Mouse (Mus musculus): ENCODE results near the gene Btf3l4. TPM values are rescaled to one million over a fixed set of nuclear protein-coding genes. Genes with fewer than 3 reads are reported as not detected.

The Btf3l4 gene
- polyA plus RNA-seq, 1 experiment: 0.61 TPM

GRCm38 (mm10) chr4:108845824-108846569 lies 12.6 kb upstream of the Btf3l4 start:
- no peak for TF ChIP-seq GATA1 (IDR thresholded peaks at IDR 0.05; ENCODE audit: low read length)
- Histone ChIP-seq H3K4me1 (ENCODE audit: control insufficient read depth) (peaks cover 31% of the 10 kb centered on the region), H3K27me3 (ENCODE audit: control insufficient read depth) (no peaks in the 10 kb centered on the region), H3K4me3 (replicated peaks) (no peak overlapping the region), H3K36me3 (ENCODE audit: control insufficient read depth) (peaks cover 8% of the 10 kb centered on the region), H3K9me3 (ENCODE audit: control insufficient read depth, low read length) (no peaks in the 10 kb centered on the region)

GRCm38 (mm10) chr4:108843336-108843735 lies 9.9 kb upstream of the Btf3l4 start:
- peaks cover 17% of the 10 kb centered on the region for H3K4me1 ChIP-seq (ENCODE audit: control insufficient read depth)
- H3K36me3 ChIP-seq (ENCODE audit: control insufficient read depth): no peaks in the 10 kb centered on the region
- no peak for TF ChIP-seq GATA1 (IDR thresholded peaks at IDR 0.05; ENCODE audit: low read length)
- no peak for TF ChIP-seq TAL1 (IDR thresholded peaks at IDR 0.05; ENCODE audit: low read length)
- H3K4me3 ChIP-seq (replicated peaks): no peak overlapping the region
- H3K9me3 ChIP-seq (ENCODE audit: control insufficient read depth, low read length): no peaks in the 10 kb centered on the region
- H3K27me3 ChIP-seq (ENCODE audit: control insufficient read depth): no peaks in the 10 kb centered on the region

- no peaks in the 10 kb centered on the region for H3K36me3 ChIP-seq (ENCODE audit: control insufficient read depth)
- TF ChIP-seq GATA1 (IDR thresholded peaks at IDR 0.05; ENCODE audit: low read length) (no peak), TAL1 (IDR thresholded peaks at IDR 0.05; ENCODE audit: low read length) (no peak)
- H3K27me3 ChIP-seq (ENCODE audit: control insufficient read depth): no peaks in the 10 kb centered on the region
- peaks cover 9% of the 10 kb centered on the region for H3K4me1 ChIP-seq (ENCODE audit: control insufficient read depth)
- no peaks in the 10 kb centered on the region for H3K9me3 ChIP-seq (ENCODE audit: control insufficient read depth, low read length)
- no peak overlapping the region for H3K4me3 ChIP-seq (replicated peaks)
These were observed 8.6 kb upstream of the Btf3l4 start for GRCm38 (mm10) chr4:108841920-108842578.

GRCm38 (mm10) chr4:108838031-108838430 lies 4.6 kb upstream of the Btf3l4 start:
- peaks cover 22% of the 10 kb centered on the region for H3K4me1 ChIP-seq (ENCODE audit: control insufficient read depth)
- TF ChIP-seq TAL1 (IDR thresholded peaks at IDR 0.05; ENCODE audit: low read length) (no peak), GATA1 (IDR thresholded peaks at IDR 0.05; ENCODE audit: low read length) (no peak)

GRCm38 (mm10) chr4:108835496-108835895 lies 2.1 kb upstream of the Btf3l4 start:
- H3K36me3 ChIP-seq (ENCODE audit: control insufficient read depth): peaks cover 3% of the 10 kb centered on the region
- H3K4me3 ChIP-seq (replicated peaks): peak overlapping the region; percentile 98
- TF ChIP-seq TAL1 (IDR thresholded peaks at IDR 0.05; ENCODE audit: low read length) (no peak), GATA1 (IDR thresholded peaks at IDR 0.05; ENCODE audit: low read length) (no peak)
- H3K27me3 ChIP-seq (ENCODE audit: control insufficient read depth): no peaks in the 10 kb centered on the region
- H3K4me1 ChIP-seq (ENCODE audit: control insufficient read depth): peaks cover 36% of the 10 kb centered on the region
- no peaks in the 10 kb centered on the region for H3K9me3 ChIP-seq (ENCODE audit: control insufficient read depth, low read length)

More at GRCm38 (mm10) chr4:108838031-108838430, 4.6 kb upstream of the Btf3l4 start:
- no peaks in the 10 kb centered on the region for H3K27me3 ChIP-seq (ENCODE audit: control insufficient read depth)
- no peaks in the 10 kb centered on the region for H3K36me3 ChIP-seq (ENCODE audit: control insufficient read depth)
- no peak overlapping the region for H3K4me3 ChIP-seq (replicated peaks)
- H3K9me3 ChIP-seq (ENCODE audit: control insufficient read depth, low read length): no peaks in the 10 kb centered on the region

GRCm38 (mm10) chr4:108834971-108835311 lies 1.5 kb upstream of the Btf3l4 start:
- Histone ChIP-seq H3K4me3 (replicated peaks) (peak overlapping the region; percentile 98), H3K9me3 (ENCODE audit: control insufficient read depth, low read length) (no peaks in the 10 kb centered on the region), H3K36me3 (ENCODE audit: control insufficient read depth) (peaks cover 8% of the 10 kb centered on the region), H3K27me3 (ENCODE audit: control insufficient read depth) (no peaks in the 10 kb centered on the region), H3K4me1 (ENCODE audit: control insufficient read depth) (peaks cover 36% of the 10 kb centered on the region)
- TF ChIP-seq TAL1 (IDR thresholded peaks at IDR 0.05; ENCODE audit: low read length) (no peak), GATA1 (IDR thresholded peaks at IDR 0.05; ENCODE audit: low read length) (no peak)

GRCm38 (mm10) chr4:108834115-108834970 lies 929 bp upstream of the Btf3l4 start, which contains the start of gene Txndc12:
Gene Txndc12, plus strand, starts transcription at chr4:108834601.
- H3K4me3 ChIP-seq (replicated peaks): peak within 1 kb of the TSS; percentile 98
- TF ChIP-seq TAL1 (IDR thresholded peaks at IDR 0.05; ENCODE audit: low read length) (no peak), GATA1 (IDR thresholded peaks at IDR 0.05; ENCODE audit: low read length) (0 out of 2 replicates have a peak, but pooled peaks have one; percentile 11)
- peaks cover 36% of the 10 kb centered on the region for H3K4me1 ChIP-seq (ENCODE audit: control insufficient read depth)
- H3K27me3 ChIP-seq (ENCODE audit: control insufficient read depth): no peaks in the 10 kb centered on the region
- H3K9me3 ChIP-seq (ENCODE audit: control insufficient read depth, low read length): no peaks in the 10 kb centered on the region
- H3K36me3 ChIP-seq (ENCODE audit: control insufficient read depth): peaks cover 13% of the 10 kb centered on the region

- Histone ChIP-seq H3K36me3 (ENCODE audit: control insufficient read depth) (peaks cover 17% of the 10 kb centered on the region), H3K9me3 (ENCODE audit: control insufficient read depth, low read length) (no peaks in the 10 kb centered on the region), H3K27me3 (ENCODE audit: control insufficient read depth) (no peaks in the 10 kb centered on the region), H3K4me3 (replicated peaks) (peak overlapping the region; percentile 98), H3K4me1 (ENCODE audit: control insufficient read depth) (peaks cover 36% of the 10 kb centered on the region)
- TF ChIP-seq TAL1 (IDR thresholded peaks at IDR 0.05; ENCODE audit: low read length): no peak
These were observed 357 bp upstream of the Btf3l4 start for GRCm38 (mm10) chr4:108833828-108834114.

- no peaks in the 10 kb centered on the region for H3K27me3 ChIP-seq (ENCODE audit: control insufficient read depth)
- H3K4me1 ChIP-seq (ENCODE audit: control insufficient read depth): peaks cover 35% of the 10 kb centered on the region
- TF ChIP-seq TAL1 (IDR thresholded peaks at IDR 0.05; ENCODE audit: low read length) (no peak), GATA1 (IDR thresholded peaks at IDR 0.05; ENCODE audit: low read length) (no peak)
- H3K36me3 ChIP-seq (ENCODE audit: control insufficient read depth): peaks cover 46% of the 10 kb centered on the region
- H3K4me3 ChIP-seq (replicated peaks): no peak overlapping the region
- no peaks in the 10 kb centered on the region for H3K9me3 ChIP-seq (ENCODE audit: control insufficient read depth, low read length)
These were observed 2.7 kb downstream of the Btf3l4 start for GRCm38 (mm10) chr4:108830698-108831097.
